Mouse (Mus musculus): ENCODE measurements around the gene Crtc1. TPM values are rescaled to one million over a fixed set of nuclear protein-coding genes. Genes with fewer than 3 reads are reported as not detected.

Gene Crtc1
- polyA plus RNA-seq, 2 experiments from 2014 or later = 7.1 to 8.4 TPM

GRCm38 (mm10) chr8:70419879-70420643, 19.3 kb downstream of the Crtc1 start:
- ATAC-seq = no peak

DNA sequence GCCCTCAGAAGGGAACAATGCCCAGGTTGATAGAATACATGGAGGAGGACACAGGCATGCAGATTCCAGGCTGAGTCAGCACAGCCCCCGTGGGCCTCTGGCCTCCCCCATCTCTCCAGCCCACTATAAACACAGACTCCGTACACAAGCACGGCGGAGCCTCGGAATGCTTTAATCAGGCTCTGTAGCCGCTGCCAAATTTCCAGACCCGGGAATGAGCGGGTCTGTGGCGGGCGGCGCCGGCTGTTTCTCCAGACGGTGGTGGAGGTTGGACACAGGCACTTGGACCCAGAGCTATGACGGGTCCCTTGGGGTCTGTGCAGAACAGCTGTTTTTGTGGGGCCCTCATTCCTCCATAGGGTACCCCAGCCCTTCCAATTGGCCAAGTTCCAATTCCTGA, 20.4 kb downstream of the Crtc1 start:
- ATAC-seq = no peak

- ATAC-seq = no peak
Measured at GRCm38 (mm10) chr8:70417914-70418313, 21.5 kb downstream of the Crtc1 start.

GRCm38 (mm10) chr8:70416941-70417340, 22.4 kb downstream of the Crtc1 start:
- ATAC-seq = no peak

GRCm38 (mm10) chr8:70415540-70416451, 23.6 kb downstream of the Crtc1 start:
- no peak for ATAC-seq

DNA sequence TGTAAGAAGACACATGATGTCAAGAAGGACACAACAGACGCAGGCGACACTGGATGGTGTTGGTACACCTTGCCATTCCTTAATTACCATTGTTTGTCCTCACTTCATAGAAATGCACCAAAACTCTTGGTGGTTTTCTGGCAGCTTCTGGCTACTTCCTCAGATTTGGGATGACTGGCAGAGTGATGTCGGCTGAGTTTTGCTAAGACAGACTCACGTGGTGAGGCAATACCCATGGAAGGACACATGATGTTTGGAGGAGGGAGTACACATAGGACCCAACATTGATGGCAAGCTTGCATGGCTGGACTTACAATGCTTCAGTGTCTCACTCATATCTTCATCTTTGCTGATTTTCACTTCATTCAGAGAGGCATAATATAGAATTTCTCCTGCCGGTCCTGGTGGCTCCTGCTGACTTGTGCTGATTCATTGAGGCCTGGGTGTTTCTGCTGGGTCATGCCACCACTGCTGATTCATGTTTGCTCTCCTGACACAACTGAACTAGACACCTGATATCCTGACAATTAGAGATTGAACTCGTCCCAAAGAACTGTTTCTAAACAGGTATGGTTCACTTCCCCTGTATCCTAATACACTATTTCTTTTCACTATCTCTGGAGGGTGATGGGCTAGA, 25.0 kb downstream of the Crtc1 start:
- ATAC-seq = no peak

DNA sequence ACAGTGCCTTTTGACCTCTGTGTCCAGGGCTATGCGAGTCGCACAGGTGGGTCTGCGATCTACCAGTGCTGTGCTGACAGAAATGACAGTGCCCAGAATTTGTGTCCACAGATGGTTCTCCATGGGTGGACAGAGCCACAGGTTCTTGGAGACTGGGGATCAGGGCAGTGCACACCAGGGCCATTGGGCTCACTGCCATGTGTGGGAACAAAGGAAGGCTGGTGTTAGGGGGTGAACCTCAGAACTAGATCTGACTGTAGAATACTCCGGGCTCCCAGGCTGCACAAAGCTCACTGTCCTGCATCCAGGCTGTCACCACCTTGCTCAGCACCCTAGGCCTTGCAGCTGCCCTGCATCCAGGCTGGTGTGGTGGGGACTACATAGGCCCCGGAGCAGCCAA, 29.1 kb downstream of the Crtc1 start:
- ATAC-seq = no peak

DNA sequence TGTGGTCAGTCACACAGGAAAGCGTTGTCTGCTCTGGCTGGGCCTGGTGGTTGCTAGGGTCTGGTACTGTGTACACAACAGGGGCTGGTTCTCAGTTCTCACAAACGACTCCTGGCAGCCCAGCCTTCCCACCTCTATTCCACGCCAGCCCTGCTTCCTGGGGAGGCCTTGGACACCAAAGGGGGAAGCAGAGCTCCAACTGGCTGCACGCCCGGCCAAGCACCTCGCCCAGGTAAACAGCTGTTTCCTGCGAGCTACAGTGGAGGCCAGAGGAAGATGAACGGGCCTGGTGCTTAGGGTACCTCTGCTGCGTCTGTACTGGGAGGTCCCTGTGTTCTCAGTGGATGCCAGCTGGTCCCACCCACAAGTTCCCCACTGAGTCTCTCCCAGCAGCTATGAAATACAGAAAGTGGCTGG, 29.9 kb downstream of the Crtc1 start:
- no peak for ATAC-seq

GRCm38 (mm10) chr8:70409019-70409418, 30.4 kb downstream of the Crtc1 start:
- no peak for ATAC-seq

GRCm38 (mm10) chr8:70408301-70408700, 31.1 kb downstream of the Crtc1 start:
- no peak for ATAC-seq

DNA sequence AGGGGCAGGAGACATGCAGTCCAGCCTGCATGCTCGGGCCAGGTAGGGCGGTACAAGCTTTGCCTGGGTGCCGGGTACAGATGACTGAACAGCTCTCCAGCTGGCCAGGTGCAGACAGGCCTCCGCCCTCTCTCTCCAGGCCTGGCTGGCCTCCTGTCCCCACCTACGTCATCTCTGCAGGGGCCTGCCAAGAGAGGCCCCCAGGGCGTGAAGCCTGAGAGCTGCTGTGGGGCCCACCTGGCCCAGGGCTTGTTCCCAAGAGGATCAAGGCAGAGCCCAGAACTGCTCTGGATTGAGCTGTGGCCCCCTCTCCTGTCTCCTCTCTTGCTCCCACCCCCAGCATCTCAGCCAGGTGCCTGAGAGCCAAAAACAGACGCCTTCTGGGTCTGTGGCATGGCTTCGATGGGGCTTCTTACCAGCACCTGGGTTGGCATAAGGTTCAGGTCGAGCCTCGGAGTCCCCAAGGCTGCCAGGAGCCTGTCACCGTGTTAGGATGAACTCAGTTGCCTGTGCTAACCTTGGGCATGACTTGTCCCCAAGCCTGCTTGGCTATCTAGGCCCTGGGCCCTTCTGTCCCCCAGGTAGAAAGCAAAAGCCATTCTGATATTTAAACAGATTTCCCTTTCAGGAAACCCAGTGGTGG, 32.8 kb downstream of the Crtc1 start:
- ATAC-seq = no peak

DNA sequence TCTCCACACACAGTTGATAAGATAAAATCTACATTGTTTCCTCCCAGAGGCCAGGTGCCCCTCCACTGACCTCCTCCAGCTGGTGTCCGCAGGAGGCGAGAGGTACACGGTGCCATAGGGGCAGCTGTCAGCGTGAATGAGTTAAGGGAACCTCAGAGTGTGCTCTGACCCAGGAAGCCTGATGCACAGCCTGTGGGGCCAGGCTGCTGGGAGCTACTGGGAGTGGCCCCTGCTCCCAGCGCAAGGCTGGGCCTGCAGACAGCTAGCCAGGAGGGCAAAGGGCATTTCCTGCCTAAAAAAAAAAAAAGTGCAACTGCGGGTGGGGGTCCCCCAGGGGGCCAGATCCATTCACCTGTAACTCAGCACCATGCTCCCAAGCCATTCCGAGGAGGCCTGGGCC, 34.2 kb downstream of the Crtc1 start:
- ATAC-seq = no peak

DNA sequence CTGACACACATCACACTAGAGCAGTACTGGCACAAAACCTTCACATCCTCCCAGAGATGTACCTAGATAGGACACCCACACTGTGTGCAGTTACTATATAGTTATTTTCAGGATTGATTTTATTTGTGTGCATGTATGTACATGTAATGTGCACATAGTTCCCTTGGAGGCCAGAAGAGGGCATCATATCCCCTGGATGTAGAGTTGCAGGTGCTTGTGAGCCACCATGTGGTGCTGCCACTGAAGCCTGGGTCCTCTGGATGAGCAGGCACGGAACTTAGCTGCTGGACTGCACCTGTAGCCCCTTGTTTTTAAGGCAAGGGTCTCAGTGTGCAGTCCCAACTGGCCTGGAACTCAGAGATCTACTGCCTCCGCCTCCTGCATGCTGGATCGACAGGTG, 35.2 kb downstream of the Crtc1 start:
- ATAC-seq = no peak

DNA sequence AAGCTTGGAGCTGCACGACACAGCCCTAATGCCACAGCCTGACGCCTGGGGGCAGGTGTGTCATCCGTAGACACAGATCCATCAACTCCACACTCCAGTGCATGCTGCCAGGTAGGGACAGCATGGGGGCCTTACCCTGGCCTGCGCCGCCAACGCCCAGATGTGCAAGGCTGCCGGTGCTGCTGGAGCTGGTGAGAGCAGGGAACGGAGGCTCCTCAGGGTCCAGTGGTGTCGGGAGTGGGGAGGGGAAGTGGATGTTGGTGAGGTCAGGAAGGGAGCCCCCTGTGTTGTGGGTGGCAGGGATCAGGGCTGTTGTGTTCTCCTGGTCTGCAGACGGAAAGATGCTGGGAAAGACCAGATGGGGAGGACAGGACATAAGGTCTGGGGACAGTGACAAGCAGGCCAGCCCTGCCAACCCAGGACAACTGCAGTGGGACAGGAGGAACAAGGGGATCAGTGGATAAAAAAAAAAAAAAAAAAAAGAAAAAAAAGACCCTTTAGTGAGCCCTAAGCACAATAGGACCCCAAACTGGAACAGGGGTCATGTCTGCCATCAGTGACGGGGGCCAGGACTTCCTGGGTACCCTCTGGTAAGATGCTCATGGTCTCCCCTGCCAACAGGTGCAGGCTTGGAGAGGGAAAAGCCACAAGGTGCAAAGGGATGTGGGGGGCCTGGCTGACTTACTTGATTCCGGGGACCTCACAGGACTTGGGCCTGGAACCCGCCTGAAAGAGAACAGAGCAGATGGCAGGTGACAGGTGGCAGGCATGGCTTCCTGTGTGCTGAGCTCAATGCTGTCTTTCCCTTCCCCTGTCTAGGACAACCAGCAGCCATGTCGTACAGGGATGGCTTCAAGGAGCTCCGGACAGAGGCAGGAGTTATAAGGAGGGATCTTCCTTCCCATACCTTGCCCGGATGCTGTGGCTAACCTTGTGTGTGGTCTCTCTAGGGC, 41.5 kb downstream of the Crtc1 start:
- no peak for ATAC-seq

GRCm38 (mm10) chr8:70396184-70396583, 43.2 kb downstream of the Crtc1 start:
- no peak for ATAC-seq

GRCm38 (mm10) chr8:70395649-70396048, 43.7 kb downstream of the Crtc1 start:
- no peak for ATAC-seq

DNA sequence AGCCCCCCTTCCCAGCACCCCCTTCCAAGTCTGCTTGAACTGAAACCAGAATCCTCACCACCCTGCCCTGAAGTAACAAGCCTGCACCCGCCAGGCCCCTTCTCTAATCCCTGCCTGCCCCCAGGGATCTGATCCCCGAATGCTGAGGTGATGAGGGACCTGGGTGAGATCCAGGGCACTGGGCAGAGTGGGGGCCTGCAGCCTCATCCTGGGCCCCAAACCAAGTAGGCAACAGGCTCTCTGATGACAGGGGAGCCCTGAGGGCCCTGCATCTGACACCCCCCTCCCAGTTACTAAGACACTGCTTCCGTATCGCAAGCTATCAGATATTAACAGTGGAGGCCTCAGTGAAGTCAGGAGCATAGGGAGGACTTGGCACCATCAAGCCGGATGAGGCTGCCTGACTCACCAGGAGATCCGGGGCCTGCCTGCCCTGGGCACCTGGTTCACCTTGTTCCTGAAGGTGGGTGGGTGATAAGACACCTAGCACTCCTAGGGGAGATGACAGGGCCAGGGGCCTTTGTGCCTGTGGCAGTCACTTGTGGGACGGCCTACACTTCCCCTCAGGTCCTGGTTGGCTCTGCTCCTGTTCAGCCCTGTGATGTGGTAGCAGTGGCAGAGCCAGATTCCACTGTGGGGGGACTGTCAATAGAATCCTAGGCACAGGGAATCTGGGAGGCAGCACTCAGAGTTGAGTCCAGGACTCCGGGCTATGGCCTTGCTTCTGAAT, 44.9 kb downstream of the Crtc1 start:
- ATAC-seq = no peak

DNA sequence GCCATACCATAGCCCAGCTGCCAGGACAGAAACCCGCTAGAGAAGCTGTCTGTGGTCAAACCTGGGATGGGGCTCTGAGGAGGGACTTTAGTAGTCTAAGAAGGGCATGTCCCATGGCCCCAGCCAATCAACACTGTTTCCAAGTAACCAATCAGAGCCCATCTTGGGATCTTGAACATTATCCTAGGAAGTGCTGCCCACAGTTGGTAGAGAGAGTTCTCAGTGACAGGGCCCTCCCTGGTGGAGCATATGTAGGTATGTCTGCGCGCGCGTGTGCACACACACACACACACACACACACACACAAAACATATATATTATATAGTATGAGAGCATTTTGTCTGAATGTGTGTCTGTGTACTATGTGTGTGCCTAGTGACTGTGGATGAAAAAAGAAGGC, 46.3 kb downstream of the Crtc1 start:
- no peak for ATAC-seq

- ATAC-seq = no peak
Measured at GRCm38 (mm10) chr8:70389678-70390077, 49.7 kb downstream of the Crtc1 start.

DNA sequence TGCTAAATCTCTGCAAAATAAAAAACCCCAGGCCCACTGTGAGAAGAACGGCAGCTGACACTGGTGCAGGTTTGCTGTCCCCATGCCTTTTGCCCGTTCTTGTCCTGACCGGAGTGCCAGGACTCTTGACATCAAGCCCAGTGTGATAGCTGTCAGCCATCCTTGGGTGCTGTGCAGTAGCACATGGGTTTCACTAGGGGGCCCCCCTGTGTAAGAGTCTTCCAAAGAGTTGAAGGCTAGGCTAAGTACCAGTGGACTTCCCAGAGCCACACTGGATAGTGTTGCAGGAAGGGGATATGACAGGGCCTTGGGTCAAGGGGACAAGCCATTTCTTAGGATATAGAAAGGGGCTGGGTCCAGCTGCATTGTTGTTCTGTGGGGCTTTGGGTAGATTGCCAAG, 56.1 kb downstream of the Crtc1 start:
- ATAC-seq = peak; percentile 71

- no peak for ATAC-seq
Measured at GRCm38 (mm10) chr8:70380069-70380468, 59.3 kb downstream of the Crtc1 start.
